Mouse (Mus musculus): ENCODE results near the gene Fndc7.
"Not testable (repeated sequence)": the region's sequence is repeated elsewhere in the genome, so short reads cannot be mapped to it uniquely, and the experiment has no call there.

The Fndc7 gene

DNA sequence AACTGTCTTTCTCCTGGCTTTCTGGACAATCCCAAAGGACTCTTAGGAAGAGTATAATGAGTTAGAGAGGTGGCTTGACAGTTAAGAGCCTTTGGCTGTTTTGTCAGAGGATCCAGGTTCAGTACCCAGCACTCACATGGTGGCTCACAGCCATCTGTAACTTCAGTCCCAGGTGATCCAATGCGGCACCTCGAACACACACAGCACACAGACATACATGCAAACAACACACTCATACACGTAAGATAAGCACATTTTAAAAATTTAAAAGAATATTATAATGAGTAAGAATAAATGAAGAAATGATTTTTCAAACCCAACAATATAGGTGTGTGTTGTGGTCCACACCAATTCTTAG lies 2.2 kb downstream of the Fndc7 start:
- no peak for DNase-seq (ENCODE audit: low read depth, low spot score)

DNA sequence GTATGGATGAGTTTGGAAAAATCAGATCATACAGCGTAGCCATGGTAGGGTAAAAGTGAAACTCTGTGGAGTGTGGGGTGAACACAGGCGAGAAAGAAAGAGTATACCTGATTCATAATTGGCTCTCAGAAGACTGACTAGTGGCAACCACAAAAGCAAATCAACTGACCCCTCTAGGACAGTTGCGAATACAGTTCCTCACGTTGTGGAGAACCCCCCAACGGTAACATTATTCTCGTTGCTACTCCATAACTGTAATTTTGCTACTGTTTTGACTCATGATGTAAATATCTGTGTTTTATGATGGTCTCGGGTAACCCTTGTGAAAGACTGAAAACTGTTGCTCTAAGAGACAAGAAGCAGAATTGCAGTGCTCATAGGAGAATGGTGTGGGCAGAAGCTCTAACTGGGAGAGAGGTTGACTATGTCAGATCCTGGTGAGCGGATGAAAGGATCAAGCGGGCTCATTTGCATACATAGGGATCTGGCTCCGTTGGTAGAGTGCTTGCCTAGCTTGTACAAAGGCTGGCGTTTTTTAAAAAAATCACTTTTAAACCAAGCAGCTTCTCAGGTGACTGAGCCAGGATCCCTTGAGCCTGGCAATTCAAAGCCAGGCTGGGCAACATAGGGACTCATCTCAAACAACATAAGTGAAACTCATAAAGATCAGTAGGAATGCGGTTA lies 2.7 kb downstream of the Fndc7 start:
- DNase-seq (ENCODE audit: low read depth, low spot score), result no peak

DNA sequence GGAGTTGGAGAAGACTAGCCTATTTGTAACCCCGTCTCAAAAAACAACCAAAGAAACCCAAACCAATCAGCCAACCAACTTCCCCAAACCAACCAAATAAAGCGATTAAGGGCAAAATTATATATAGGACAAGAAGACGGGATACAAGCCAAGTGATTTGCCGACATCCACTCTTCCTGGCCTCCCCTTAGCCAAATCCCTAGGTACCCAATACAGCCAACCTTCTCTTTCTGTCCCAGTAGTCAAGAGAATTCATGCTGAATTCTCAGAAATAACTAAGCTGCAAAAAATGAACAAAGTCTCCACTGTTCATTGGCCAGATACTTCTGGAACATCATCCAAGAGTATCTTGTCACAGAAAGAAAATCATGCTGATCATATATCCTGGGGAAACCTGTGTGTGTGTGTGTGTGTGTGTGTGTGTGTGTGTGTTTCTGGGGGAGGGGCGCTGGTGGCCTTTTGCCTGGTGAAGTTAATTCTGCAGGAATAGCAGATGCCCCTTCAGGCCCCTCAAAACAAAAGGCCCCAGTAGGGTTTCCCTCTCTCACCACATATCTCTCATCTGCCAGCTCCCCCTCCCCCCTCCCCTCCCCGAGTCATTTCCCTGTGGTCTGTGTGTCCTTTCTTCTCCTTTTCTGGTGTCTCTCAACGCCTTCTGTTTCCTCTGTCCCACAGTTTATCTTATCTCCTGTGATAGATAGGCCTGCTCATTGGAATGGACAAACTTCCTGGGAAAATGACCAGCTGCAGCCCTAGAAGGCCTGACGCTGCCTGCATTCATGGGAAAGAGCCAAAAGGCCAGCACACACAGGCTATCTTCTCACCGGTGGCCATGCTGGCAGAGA lies 3.9 kb downstream of the Fndc7 start:
- peak; percentile 21 for DNase-seq (ENCODE audit: low read depth, low spot score)

DNA sequence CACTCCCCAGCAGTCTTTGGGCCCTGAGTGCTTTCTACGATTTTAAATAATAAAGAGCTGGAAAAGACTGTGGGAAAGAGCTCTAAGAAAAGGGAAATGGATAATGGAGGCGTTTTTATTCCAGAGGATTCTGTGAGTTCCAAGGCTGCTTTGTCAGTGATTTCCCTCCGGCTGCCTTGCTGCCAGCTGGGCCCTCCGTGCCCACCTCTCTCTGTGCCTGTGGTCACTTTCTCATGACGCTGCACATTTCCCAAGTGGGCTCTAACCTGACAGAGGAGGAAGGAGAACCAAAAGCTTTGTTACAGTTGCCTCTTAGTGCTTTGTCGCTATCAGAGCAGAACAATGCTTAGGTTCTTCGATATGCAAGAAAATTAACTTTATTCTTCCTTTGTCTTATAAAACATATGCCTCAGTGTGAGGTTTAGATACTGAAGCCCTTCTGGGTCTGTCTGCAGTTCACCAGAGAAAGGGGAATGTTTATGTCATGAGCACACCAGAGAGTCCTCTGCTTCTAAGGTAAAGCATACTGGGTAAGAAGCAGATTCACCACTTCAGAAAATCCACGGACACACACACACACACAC lies 5.0 kb downstream of the Fndc7 start:
- no peak for DNase-seq (ENCODE audit: low read depth, low spot score)

DNA sequence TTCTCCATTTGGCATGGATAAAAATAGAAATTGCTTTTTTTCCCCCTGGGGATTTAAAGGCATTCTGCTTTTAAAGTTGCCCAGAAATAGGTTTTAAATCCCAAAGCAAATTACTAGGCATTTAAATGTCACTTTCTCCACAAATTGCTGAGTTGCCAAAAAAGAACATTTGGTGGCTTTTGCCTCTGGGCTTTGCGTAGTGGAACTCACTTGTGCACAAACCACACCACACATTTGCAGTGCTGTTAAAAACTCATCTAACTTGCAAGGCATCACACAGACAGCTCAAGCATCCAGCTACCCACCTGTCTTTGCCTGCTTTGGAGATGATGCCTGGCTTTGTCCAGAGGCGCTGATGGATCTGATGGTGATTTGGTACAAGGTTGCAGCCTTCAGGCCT lies 6.7 kb downstream of the Fndc7 start:
- DNase-seq (ENCODE audit: low read depth, low spot score), result no peak

DNA sequence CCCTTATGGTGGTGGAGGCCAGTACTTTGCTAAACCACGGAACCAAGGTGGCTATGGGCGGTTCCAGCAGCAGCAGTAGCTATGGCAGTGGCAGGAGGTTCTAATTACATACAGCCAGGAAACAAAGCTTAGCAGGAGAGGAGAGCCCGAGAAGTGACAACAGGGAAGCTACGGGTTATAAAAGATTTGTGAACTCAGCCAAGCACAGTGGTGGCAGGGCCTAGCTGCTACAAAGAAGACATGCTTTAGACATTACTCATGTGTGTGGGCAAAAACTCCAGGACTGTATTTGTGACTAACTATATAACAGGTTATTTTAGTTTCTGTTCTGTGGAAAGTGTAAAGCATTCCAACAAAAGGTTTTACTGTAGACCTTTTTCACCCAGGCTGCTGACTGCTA lies 7.9 kb downstream of the Fndc7 start:
- not testable (repeated sequence) for DNase-seq (ENCODE audit: low read depth, low spot score)

DNA sequence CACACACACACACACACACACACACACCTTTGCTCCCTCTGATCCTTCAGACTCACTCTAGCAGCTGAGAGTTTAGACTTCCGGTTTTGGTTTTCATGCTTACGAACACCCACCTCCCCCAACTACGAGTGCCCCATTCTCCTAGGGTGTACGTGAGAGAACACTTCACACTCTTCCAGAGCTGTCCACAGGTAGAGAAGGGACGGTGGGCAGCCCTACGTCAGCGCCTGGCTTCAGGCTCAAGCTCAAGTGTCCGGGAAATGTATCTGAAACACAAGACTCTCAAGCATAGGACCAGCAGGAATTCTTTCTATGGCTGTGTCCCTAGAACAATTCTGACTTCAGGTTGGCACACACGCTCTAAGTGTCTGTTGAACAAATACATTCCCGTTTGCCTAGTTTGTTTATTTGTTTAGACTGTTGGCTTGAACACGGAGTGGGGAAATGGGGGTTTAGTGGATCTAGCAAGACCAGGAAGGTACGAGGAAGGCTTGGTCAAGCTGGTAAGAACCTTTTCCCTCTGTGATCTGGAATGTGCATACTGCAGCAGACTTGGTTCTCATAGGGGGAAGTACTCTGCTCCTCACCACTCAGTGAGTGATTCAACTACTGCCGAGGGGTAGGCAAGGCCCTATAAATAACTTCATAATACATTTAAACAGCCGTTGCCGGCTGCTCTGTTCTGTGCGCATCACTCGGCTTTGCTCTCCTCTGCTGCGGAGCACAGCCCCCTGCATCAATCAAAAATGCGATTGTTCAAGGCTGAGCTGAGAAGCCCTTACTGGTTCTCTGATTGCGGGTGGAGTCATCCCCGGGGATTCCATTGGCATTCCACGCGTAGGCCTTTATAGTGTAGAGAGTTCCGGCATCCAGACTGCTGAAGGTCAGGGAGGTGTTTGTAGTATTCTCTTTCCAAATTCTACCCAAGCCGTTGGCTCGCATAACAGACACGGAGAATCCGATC lies 9.0 kb downstream of the Fndc7 start:
- peak; percentile 81 for DNase-seq (ENCODE audit: low read depth, low spot score)

DNA sequence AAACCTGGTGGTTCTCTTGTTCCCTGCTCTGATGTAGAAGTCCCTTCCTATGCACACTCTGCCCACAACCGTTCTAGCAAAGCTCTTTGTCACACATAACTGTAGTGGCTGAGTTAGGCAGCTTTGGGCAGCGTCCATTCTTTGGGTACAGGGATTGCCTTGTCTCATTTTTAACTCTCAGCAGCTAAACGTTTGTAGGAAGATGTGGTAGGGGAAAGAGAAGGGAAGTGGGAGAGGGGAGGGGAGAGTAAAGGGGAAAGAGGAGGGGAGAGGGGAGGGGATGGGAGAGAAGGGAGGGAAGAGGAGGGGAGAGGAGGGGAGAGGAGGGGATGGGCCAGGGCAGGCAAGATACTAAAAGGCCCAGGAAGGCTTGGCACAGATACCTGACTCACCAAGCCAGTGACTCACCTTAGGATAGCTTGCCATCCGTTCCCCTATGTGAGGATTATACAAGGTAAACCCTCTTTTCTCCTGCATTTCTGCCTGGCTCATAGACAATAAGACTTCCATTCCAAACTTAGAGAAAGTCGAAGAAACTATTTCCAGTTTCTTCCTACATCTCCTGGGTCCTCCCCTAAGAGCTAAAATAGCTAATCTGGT lies 9.9 kb downstream of the Fndc7 start:
- DNase-seq (ENCODE audit: low read depth, low spot score), result no peak

DNA sequence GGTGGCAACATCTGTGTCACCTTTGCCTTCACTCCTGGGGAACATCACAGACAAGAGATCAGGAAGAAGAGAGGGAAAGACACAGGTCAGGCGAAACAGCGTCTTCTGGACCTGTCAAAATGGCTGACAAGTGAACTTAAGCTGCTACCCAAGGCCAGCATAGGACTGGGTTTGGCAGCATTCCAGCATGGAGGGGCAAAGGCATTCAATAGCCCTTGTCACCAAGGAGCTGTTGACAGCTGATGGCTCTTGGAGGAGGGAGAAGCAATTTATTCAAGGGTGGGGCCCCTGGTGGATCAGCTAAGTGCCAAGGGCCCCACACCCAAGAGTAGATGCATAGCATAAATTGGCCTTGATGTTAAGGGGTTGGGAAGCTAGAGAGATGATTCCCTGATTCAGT lies 10.7 kb downstream of the Fndc7 start:
- DNase-seq (ENCODE audit: low read depth, low spot score), result no peak

DNA sequence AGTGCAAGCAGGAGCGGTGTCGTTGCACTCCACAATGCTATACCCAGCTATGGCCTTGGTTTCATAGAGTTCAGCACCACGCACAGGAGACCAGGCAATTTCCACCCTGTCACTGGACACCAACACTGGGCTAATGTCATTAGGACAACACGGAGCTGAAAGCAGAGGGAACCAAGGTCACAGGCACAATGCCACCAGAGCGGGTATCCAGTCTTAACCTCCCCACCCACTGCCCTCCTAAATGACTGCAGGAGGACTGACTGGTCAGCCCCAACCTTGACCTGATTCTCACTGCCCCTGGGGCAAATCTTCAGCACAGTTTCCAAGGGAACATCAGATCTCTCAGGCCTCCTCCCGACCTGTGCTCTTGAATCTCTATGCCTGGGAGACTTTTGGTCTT lies 19.2 kb downstream of the Fndc7 start:
- DNase-seq (ENCODE audit: low read depth, low spot score), result no peak

DNA sequence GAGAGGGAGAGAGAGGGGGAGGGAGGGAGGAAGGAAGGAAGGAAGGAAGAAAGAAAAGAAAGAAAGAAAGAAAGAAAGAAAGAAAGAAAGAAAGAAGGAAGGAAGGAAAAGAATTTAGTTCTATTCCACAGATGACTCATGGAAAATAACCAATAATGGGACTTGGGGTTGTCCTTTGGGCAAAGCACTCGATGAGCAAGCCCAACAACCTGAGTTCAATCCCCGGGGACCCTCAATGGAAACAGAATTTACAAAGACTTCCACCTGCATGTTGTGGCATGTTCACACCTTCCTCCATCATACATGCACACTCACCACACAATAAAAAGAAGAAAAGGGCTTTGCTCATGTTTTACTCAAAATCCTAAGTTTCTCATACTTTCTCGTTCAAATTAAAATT lies 22.4 kb downstream of the Fndc7 start:
- no peak for DNase-seq (ENCODE audit: low read depth, low spot score)

DNA sequence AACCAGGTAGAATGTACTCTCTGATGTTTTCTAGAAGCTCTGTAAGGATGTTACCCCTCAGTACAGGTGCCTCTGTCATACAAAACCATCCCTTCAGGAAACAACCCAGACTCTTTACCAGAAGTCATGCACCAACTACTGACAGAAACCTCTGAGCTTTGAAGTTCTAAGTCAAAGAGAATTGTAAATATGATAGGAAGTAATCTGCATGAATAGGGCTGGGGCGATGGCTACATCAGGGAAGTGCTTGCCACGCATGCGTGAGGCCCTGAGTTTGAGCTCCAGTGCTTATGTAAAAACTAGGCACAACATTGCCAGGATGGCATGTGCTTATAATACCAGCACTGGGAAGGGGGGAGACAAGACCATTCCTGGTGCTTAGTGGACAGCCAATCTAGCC lies 24.1 kb downstream of the Fndc7 start:
- peak; percentile 87 for DNase-seq (ENCODE audit: low read depth, low spot score)

DNA sequence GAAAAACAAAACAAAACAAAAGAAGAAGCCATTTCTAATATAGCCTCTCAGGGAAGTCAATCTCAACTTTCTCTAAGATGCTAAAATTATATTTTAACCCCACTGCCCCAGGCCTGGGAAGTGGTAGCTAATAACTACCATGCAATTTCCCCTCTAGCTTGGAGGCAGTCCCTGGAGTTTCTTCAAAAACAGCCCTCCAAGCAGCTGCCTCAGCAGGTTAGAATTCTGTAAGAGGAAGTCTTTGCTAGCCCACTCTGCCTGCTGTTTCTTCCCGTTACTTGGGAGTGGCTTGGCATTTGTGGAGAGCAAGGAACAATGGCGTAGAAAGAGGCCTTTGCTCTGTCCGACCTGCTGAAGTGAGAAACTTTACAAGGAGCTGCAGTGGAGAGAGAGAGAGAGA lies 24.7 kb downstream of the Fndc7 start:
- DNase-seq (ENCODE audit: low read depth, low spot score), result peak; percentile 8

DNA sequence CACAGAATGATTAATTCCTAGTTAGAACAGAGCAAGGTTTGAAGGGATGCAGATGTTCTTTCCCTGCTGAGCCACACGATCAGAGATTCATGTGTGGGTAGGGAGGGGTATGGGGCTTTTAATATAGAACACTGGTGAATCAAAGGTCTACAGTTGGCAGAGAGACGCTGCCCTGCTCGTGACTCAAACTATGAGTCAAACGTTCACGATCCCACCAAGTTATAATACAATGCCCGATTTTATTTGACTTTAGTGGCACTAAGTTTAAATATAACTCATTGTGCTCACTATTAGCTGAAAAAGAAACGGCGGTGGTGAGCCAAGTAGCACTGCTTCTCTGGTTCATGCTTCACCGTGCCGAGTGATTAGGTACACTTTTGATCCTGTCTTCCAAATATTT lies 26.7 kb downstream of the Fndc7 start:
- DNase-seq (ENCODE audit: low read depth, low spot score), result no peak

DNA sequence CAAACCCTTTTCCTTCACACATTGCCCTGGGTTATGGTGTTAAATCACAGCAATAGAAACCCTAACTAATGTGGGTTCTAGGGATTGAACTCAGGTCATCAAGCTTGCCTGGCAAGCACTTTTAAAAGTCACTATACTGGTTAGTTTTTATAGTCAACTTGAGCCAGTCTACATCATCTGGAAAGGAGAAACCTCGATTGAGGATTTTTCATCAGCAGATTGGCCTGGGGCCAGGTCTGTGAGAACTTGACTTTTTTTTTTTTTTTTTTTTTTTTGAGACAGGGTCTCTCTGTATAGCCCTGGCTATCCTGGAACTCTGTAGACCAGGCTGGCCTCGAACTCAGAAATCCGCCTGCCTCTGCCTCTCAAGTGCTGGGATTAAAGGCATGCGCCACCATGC lies 27.5 kb downstream of the Fndc7 start:
- DNase-seq (ENCODE audit: low read depth, low spot score), result not testable (repeated sequence)

DNA sequence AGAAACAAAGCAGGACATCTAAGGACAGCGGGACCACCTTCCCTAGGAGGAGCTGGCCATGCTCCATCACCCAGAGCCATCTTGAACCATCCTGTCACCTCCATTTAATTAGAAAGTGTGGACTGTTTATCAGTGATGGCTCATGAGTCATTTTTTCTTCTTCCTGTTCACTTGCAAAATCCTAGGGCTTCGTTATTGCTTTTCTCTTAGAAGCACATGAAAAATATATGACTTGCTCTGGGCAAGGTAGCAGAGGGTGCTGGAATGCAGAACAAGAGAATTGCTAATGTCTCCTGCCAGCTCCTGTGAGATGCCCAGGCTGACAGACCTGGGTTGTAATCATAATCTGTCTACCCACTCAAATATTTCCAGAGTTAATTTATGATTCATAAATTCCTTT lies 29.0 kb downstream of the Fndc7 start:
- DNase-seq (ENCODE audit: low read depth, low spot score), result no peak

DNA sequence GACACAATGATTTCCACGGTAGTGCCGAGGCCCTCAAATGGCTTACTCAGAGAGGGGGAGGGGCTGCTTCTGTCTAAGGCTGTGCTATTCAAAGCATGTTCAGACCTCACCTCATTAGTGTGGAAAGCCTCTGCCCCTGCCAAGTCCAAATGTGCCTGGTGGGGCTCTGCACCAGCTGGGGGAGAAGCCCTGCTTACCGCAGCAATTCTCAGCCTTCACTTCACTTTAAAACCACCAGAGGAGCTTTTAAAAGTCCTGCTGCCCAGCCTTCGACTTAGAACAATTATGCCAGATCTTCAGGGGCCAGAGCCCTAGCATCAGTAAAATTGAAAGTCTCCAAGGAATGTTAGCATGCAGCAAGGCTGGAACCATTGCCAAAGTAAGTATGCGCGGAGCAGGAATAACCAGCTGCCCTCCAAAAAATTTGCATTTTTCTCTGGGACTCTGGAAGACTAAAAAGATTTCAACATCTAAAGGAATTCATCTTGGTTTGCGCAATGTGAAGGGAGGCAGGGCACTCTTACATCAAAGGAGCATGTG lies 31.5 kb downstream of the Fndc7 start:
- no peak for DNase-seq (ENCODE audit: low read depth, low spot score)

DNA sequence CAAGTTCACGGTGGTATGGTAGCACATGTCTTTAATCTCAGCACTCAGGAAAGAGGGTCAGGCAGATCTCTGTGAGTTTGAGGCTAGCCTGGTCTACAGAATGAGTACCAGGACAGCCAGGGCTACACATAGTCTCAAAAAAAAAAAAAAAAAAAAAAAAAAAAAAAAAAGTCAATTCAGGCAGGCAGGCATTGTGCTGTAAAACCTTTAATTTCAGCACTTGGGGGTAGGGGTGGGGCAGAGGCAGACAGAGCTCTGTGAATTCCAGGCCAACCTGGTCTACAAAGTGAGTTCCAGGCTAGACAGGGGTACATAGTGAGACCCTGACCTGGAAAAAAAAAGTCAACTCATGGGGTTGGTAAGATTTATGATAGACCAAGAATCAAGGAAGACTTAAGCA lies 32.1 kb downstream of the Fndc7 start:
- DNase-seq (ENCODE audit: low read depth, low spot score), result no peak

DNA sequence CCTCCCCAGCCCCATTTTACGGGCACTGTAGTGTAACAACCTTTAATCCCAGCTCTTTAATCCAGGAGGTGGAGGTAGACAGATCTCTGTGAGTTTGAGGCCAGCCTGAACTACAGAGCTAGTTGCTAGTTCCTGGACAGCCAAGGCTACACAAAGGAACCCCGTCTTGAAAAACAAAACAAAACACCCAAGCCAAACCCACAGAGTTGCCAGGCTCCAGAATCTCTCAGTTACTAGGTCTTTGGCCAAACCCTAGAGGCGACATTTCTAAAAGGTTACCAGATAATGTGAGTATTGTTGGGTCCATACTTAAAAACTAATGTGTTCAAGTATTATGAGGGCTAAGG lies 32.7 kb downstream of the Fndc7 start:
- DNase-seq (ENCODE audit: low read depth, low spot score), result no peak

DNA sequence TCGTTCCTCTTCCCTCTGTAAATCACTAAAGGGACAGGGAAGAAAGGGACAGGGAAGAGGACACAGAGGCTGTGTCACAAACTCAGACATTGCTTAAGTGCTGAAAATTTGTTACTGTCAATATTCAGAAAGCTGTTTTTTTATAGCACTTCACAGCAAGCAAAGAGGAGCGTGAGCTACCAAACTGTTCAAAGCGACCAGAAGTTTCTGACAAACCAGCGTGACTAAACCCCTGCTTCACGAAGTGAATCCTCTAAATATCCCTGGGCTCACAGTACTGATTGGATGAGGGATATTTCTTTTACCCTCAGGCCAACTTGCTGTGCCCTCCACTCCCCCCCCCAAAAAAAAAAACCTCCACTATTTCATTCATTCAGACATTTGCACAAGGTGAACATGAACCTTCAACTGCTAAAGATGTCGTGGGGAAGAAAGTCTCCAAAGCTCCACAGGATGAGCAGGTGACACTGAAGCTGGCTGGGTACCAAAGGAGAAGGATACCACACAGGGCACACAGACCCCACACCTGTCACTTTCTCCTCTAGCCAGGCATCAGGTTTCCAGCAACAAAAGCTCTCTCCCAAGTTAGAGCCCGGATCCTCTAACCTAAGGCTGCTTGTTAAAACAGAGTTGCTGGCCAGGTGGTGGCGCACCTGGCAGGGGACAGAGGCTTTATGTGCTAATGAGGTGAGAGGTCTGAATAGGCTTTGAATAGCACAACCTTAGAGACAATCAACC lies 33.3 kb downstream of the Fndc7 start:
- peak; percentile 73 for DNase-seq (ENCODE audit: low read depth, low spot score)

DNA sequence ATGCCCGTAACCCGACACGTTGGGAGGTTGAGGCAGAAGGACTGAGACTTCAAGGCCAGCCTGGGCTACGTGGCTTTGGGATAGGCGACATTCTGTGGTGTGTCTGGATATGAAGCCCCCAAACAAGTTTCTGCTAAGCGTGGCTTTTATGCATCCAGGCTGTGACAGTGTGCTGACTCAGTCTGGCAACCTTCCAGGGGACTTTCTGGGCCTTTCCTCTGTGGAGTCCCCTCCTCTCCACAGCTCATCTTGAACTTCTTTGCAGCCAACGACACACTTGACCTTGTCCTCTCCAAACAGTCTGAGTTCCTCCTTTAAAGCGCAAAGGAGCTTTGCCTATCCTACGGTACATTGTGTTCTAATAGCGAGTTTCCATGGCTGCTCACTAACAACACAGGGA lies 33.9 kb downstream of the Fndc7 start:
- DNase-seq (ENCODE audit: low read depth, low spot score), result no peak

Measured in CD4-positive helper T cell, adult 2 months (primary cell).